Mouse (Mus musculus) liver, embryonic 14.5 days (tissue): ENCODE measurements around the gene Parg. TPM values are rescaled to one million over a fixed set of nuclear protein-coding genes. Genes with fewer than 3 reads are reported as not detected.

Source experiments
- ATAC-seq: fragments of 200-750 bp; cut with Nextera tagmentation; 2 replicates; pipeline ENCODE4 v1.8.0; 2017; ENCODE audit warnings: moderate number of reproducible peaks, mild to moderate bottlenecking, moderate library complexity; ENCODE audit not compliant: insufficient read depth
- DNase-seq, 3 experiments: peaks; one replicate each; pipeline ENCODE4 v3.0.0-alpha.2; 2012 to 2013; ENCODE audit warnings: low read depth in 3 of 3, low spot score in 3 of 3
- H3K27ac ChIP-seq: fragments of 300-500 bp; sonication (generic); 2 replicates; pipeline ENCODE4 v1.5.1; 2014; ENCODE audit warnings: moderate library complexity, mild to moderate bottlenecking, control low read depth, inconsistent platforms
- H3K27me3 ChIP-seq: fragments of 300-500 bp; sonication (generic); 2 replicates; pipeline ENCODE4 v1.6.1; 2014; ENCODE audit warnings: mild to moderate bottlenecking, low read length, moderate library complexity; ENCODE audit not compliant: control insufficient read depth, insufficient read depth
- H3K36me3 ChIP-seq: fragments of 300-500 bp; sonication (generic); replicated peaks from 2 replicates; pipeline ENCODE4 v1.6.1; 2014; ENCODE audit warnings: low read depth; ENCODE audit not compliant: control insufficient read depth, insufficient read depth
- H3K4me1 ChIP-seq, 2 experiments: fragments of 200-500 bp in 1 of 2; fragments of 300-500 bp in 1 of 2; sonication (generic) in 1 of 2; replicated peaks; 2 replicates each; pipeline ENCODE4 v1.6.1; 2012 to 2014; ENCODE audit warnings: antibody characterized with exemption in 1 of 2, inconsistent platforms in 1 of 2, low read length in 1 of 2; ENCODE audit not compliant: control insufficient read depth in 2 of 2, insufficient read depth in 2 of 2
- H3K4me2 ChIP-seq: fragments of 300-500 bp; sonication (generic); 2 replicates; pipeline ENCODE4 v1.6.1; 2014; ENCODE audit warnings: low read depth, mild to moderate bottlenecking, control low read depth, moderate library complexity
- H3K4me3 ChIP-seq, 2 experiments: fragments of 200-500 bp in 1 of 2; fragments of 300-500 bp in 1 of 2; sonication (generic) in 1 of 2; 2 replicates each; pipeline ENCODE4 v1.5.1; 2012 to 2014; ENCODE audit warnings: low read depth in 2 of 2, low read length in 2 of 2, mild to moderate bottlenecking in 2 of 2, control low read depth in 1 of 2, inconsistent platforms in 1 of 2, moderate library complexity in 1 of 2; ENCODE audit not compliant: insufficient read depth in 1 of 2
- H3K9ac ChIP-seq: fragments of 300-500 bp; sonication (generic); replicated peaks from 2 replicates; pipeline ENCODE4 v1.6.1; 2014; ENCODE audit warnings: mild to moderate bottlenecking, control low read depth, moderate library complexity
- H3K9me3 ChIP-seq: fragments of 300-500 bp; sonication (generic); 2 replicates; pipeline ENCODE4 v1.6.1; 2016; ENCODE audit warnings: low read length, mixed read lengths; ENCODE audit not compliant: control insufficient read depth
- CTCF ChIP-seq: IDR thresholded peaks from 2 replicates; pipeline ENCODE4 v1.5.1; 2016; ENCODE audit warnings: antibody characterized with exemption, low read depth, control low read depth
- EP300 ChIP-seq: IDR thresholded peaks from 2 replicates; pipeline ENCODE4 v1.6.1; 2016; ENCODE audit warnings: antibody characterized with exemption, low read depth
- WGBS: fragments of 180-500 bp; shearing (Covaris S2); extraction: QIAGEN DNeasy Blood & Tissue Kit; methylation state at CpG from one replicate; pipeline ENCODE4 v1.1.7; 2014; ENCODE audit not compliant: insufficient replicate concordance; 5-methylcytosine and 5-hydroxymethylcytosine counted together
- polyA plus RNA-seq, 2 experiments: library from polyadenylated mRNA; depleted of rRNA in 1 of 2; stranded (reverse) in 1 of 2; unstranded in 1 of 2; fragments of >200 nt; fragmentation: Nextera tagmentation in 1 of 2; extraction: Ambion mirVana in 1 of 2; gene quantifications; 2 replicates each; pipeline versions ENCODE4 v1.2.1 to v1.2.3; 2012 to 2014

Gene Parg
- polyA plus RNA-seq, 2 experiments: 6.0 to 12.6 TPM

DNA sequence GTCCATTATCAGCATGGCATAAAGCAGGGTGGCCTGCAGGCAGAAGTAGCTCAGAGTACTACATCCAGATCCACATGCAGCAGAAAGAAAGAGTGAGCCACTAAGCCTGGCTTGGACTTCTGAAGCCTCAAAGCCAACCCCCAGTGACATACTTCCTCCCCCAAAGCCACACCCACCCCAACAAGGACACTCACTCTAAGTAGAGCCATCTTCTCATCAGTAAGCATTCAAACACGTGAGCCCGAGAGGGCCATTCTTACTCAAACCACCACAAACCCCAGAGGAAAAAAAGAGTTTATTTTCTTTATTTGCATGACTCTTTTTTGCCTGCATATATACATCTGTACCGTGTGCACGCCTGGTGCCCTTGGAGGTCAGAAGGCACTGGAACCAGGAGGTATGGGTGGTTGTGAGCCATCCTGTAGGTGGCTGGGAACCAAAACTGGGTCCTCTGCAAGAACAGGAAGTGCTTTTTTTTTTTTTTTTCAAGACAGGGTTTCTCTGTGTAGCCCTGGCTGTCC lies 42.5 kb upstream of the Parg start:
- Histone ChIP-seq H3K27ac (peak overlapping the region; percentile 73), H3K4me2 (peak overlapping the region; percentile 67), H3K4me3 (peak overlapping the region; percentile 42 to 93), H3K4me1 (peaks cover 37 to 38% of the 10 kb centered on the region in 2 experiments), H3K9ac (peak overlapping the region; percentile 27; the same call in 1 of the 2 replicates), H3K36me3 (peaks cover 3% of the 10 kb centered on the region; the same call in 1 of the 2 replicates), H3K9me3 (no peaks in the 10 kb centered on the region), H3K27me3 (no peaks in the 10 kb centered on the region)
- DNase-seq: no peak
- 26% methylated on average over 4 of the region's 4 CpGs for WGBS
- no peak for ATAC-seq
- no peak for TF ChIP-seq EP300
- TF ChIP-seq CTCF: no peak

DNA sequence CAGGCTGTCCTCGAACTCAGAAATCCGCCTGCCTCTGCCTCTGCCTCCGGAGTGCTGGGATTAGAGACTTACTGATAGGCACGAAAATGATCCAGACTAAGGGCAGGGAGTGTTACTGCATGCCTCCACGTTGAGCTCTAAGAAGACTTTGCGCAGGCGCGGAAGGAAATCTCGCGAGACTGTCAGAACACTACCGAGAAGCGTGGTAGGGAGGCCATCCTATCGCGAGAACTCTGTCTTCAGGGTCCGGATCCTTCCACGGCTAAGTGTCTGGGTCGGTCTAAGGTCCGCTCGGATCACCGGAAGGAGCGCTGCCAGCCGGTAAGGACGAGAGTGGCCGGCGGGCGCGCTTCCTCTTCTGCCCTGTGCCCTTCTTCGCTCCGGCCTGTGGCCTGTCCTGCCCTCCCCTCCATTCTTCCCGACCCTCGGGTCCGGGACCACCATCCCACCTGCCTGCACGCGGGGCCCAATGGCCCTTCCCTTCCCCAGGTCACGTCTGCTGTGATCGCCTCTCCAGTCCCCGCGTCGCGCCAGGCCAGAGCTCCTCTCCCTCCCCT lies 42.0 kb upstream of the Parg start, which contains the start of gene Ncoa4:
TSS of gene Ncoa4 (plus strand) at position 176 of the 557 bp plus-strand sequence.
- DNase-seq: peak; percentile 99
- H3K9me3 ChIP-seq: no peaks in the 10 kb centered on the region
- peak within 1 kb of the TSS; percentile 91 to 93 for H3K4me3 ChIP-seq
- peak within 1 kb of the TSS; percentile 98 for H3K9ac ChIP-seq
- peak; percentile 38 for TF ChIP-seq CTCF
- TF ChIP-seq EP300: peak; percentile 85
- peak within 1 kb of the TSS; percentile 92 for H3K27ac ChIP-seq
- WGBS: under 1% methylated on average over 40 of the region's 40 CpGs
- peak; percentile 92 for ATAC-seq
- H3K4me1 ChIP-seq: peaks cover 42 to 43% of the 10 kb centered on the region in 2 experiments
- peaks cover 3% of the 10 kb centered on the region; the same call in 1 of the 2 replicates for H3K36me3 ChIP-seq
- H3K4me2 ChIP-seq: peak within 1 kb of the TSS; percentile 74
- no peaks in the 10 kb centered on the region for H3K27me3 ChIP-seq

DNA sequence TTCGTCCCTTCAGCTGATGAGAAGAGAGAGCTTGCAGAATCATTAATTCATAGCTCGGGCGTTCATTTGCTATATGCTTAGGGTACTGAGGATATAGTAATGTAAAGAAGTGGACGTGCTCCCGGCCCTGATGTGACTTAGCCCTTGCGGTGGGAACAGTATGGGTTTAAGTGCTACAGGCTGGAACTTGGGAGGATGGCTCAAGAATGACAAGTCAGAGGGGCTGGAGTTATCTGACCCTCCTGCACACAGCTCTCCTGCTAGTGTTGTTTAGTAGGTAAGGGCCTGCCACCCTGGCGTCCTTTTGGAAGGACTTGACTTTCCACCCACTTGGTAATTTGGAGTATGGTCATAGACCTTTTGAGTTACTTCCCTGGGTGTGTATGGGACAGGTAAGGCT lies 41.2 kb upstream of the Parg start:
- H3K36me3 ChIP-seq: peaks cover 3% of the 10 kb centered on the region; the same call in 1 of the 2 replicates
- peak overlapping the region; percentile 91 to 93 for H3K4me3 ChIP-seq
- peaks cover 48 to 50% of the 10 kb centered on the region in 2 experiments for H3K4me1 ChIP-seq
- DNase-seq: no peak
- H3K27ac ChIP-seq: peak overlapping the region; percentile 92
- H3K4me2 ChIP-seq: peak overlapping the region; percentile 74
- ATAC-seq: no peak
- WGBS: 10% methylated on average over 7 of the region's 7 CpGs
- H3K9ac ChIP-seq: peak overlapping the region; percentile 98
- H3K27me3 ChIP-seq: no peaks in the 10 kb centered on the region
- TF ChIP-seq EP300: no peak
- TF ChIP-seq CTCF: no peak
- no peaks in the 10 kb centered on the region for H3K9me3 ChIP-seq

DNA sequence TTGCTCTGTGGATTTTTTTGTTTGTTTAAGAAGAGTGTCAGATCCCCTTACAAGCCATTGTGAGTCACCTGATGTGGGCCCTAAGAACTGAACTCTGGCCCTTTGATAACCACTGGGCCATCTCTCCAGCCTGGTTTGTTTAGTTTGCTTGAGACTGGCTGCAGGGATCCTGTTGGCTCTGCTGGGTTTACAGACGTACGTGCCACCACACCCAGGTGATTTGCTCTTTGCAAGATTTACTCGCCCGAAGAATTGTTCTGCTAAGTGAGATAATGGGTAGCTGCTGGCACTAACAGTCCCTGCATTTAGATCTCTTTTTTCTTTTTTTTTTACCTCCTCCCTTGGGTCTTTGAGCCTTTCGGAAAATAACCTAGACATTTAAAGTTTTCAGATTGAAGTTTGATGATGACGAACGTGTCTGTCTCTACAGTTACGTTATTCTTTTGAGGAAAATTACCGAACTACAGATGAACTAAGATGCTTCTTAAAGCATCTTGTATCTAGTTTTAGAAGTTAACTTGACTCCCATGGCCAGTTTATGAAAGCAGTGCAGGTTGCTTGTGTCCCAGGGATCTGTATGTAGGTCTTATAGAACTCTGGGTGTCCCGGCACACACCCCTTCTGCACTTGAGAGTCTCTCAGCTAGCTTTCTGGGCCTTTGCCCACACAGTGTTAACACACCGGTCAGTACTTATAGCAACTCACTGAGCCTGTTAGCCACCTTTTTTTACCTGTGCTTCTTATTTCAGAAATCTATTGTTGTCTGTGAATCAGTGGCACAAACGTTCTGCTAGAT lies 40.5 kb upstream of the Parg start:
- H3K4me1 ChIP-seq: peaks cover 49 to 50% of the 10 kb centered on the region in 2 experiments
- DNase-seq (peak; percentile 63 to 72 (median 66)), ATAC-seq (peak; percentile 12; the same call in 1 of the 2 replicates)
- TF ChIP-seq EP300: peak; percentile 67
- no peak for TF ChIP-seq CTCF
- H3K4me3 ChIP-seq: peak overlapping the region; percentile 91 to 93
- H3K9me3 ChIP-seq: no peaks in the 10 kb centered on the region
- H3K27ac ChIP-seq: peak overlapping the region; percentile 92
- H3K36me3 ChIP-seq: peaks cover 3% of the 10 kb centered on the region; the same call in 1 of the 2 replicates
- H3K9ac ChIP-seq: peak overlapping the region; percentile 98
- WGBS: 45% methylated on average over 12 of the region's 12 CpGs
- peak overlapping the region; percentile 74 for H3K4me2 ChIP-seq
- H3K27me3 ChIP-seq: no peaks in the 10 kb centered on the region
